Mouse (Mus musculus): ENCODE results near the gene Fance. TPM values are rescaled to one million over a fixed set of nuclear protein-coding genes. Genes with fewer than 3 reads are reported as not detected.

The Fance gene
- polyA plus RNA-seq, 1 experiment from 2014 or later = 37.0 TPM

- H3K4me1 ChIP-seq = peaks cover 36% of the 10 kb centered on the region
- 64% methylated on average over 15 of the region's 15 CpGs for WGBS
- H3K36me3 ChIP-seq = no peaks in the 10 kb centered on the region
- no peak overlapping the region for H3K4me2 ChIP-seq (replicated peaks)
- H3K9me3 ChIP-seq = no peaks in the 10 kb centered on the region
- no peaks in the 10 kb centered on the region for H3K27me3 ChIP-seq
- no peak overlapping the region for H3K4me3 ChIP-seq
- no peak overlapping the region for H3K9ac ChIP-seq
- H3K27ac ChIP-seq = peak overlapping the region; percentile 23; the same call in 1 of the 2 replicates
- no peak for ATAC-seq (ENCODE audit: insufficient number of reproducible peaks, insufficient read depth, low FRiP score, low TSS enrichment)
Measured at GRCm38 (mm10) chr17:28279780-28280422, 33.4 kb upstream of the Fance start.

- Histone ChIP-seq H3K27ac (no peak overlapping the region), H3K36me3 (no peaks in the 10 kb centered on the region), H3K4me2 (replicated peaks) (no peak overlapping the region), H3K4me3 (no peak overlapping the region), H3K9me3 (no peaks in the 10 kb centered on the region), H3K9ac (no peak overlapping the region), H3K4me1 (peaks cover 41% of the 10 kb centered on the region), H3K27me3 (no peaks in the 10 kb centered on the region)
- WGBS = 73% methylated on average over 7 of the region's 7 CpGs
- ATAC-seq (ENCODE audit: insufficient number of reproducible peaks, insufficient read depth, low FRiP score, low TSS enrichment) = no peak
Measured at GRCm38 (mm10) chr17:28280423-28280800, 32.9 kb upstream of the Fance start.

GRCm38 (mm10) chr17:28280831-28281377 is 32.4 kb upstream of the Fance start:
- no peak for ATAC-seq (ENCODE audit: insufficient number of reproducible peaks, insufficient read depth, low FRiP score, low TSS enrichment)
- Histone ChIP-seq H3K9me3 (no peaks in the 10 kb centered on the region), H3K27me3 (no peaks in the 10 kb centered on the region), H3K27ac (no peak overlapping the region), H3K9ac (no peak overlapping the region), H3K4me1 (peaks cover 46% of the 10 kb centered on the region), H3K36me3 (no peaks in the 10 kb centered on the region), H3K4me2 (replicated peaks) (no peak overlapping the region), H3K4me3 (no peak overlapping the region)
- 47% methylated on average over 5 of the region's 5 CpGs for WGBS

- Histone ChIP-seq H3K27ac (no peak overlapping the region), H3K9me3 (no peaks in the 10 kb centered on the region), H3K4me1 (peaks cover 51% of the 10 kb centered on the region), H3K27me3 (no peaks in the 10 kb centered on the region), H3K36me3 (0 out of 2 replicates have a peak, but pooled peaks cover 2% of the 10 kb centered on the region), H3K4me2 (replicated peaks) (no peak overlapping the region), H3K4me3 (no peak overlapping the region), H3K9ac (no peak overlapping the region)
- ATAC-seq (ENCODE audit: insufficient number of reproducible peaks, insufficient read depth, low FRiP score, low TSS enrichment) = no peak
- WGBS = 90% methylated on average over 7 of the region's 7 CpGs
Measured at GRCm38 (mm10) chr17:28281866-28282441, 31.4 kb upstream of the Fance start.

GRCm38 (mm10) chr17:28283199-28283598 is 30.1 kb upstream of the Fance start:
- H3K27me3 ChIP-seq = no peaks in the 10 kb centered on the region
- ATAC-seq (ENCODE audit: insufficient number of reproducible peaks, insufficient read depth, low FRiP score, low TSS enrichment) = no peak
- H3K4me1 ChIP-seq = peaks cover 49% of the 10 kb centered on the region
- H3K9ac ChIP-seq = no peak overlapping the region
- H3K27ac ChIP-seq = no peak overlapping the region
- no peak overlapping the region for H3K4me3 ChIP-seq
- H3K36me3 ChIP-seq = 0 out of 2 replicates have a peak, but pooled peaks cover 5% of the 10 kb centered on the region
- 89% methylated on average over 10 of the region's 10 CpGs for WGBS
- H3K4me2 ChIP-seq (replicated peaks) = no peak overlapping the region
- no peaks in the 10 kb centered on the region for H3K9me3 ChIP-seq

DNA sequence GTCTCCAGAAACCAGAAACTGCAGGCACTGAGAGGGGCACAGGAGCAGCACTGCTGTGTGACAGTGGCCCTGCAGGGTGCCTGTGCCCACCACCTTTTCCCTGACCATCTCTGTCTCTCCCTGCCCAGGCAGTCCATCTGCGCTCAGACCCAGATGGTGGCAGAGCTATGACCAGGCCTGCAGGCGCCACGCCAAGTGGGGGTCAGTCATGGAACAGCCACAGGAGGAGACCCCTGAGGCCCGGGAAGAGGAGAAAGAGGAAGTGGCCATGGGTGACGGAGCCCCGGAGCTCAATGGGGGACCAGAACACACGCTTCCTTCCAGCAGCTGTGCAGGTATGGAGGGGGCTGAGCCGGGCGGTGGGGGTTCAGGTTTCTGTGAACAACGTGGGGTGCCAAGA is 27.2 kb upstream of the Fance start:
- no peaks in the 10 kb centered on the region for H3K27me3 ChIP-seq
- no peak for ATAC-seq (ENCODE audit: insufficient number of reproducible peaks, insufficient read depth, low FRiP score, low TSS enrichment)
- no peak overlapping the region for H3K4me2 ChIP-seq (replicated peaks)
- no peak overlapping the region for H3K27ac ChIP-seq
- WGBS = 81% methylated on average over 10 of the region's 10 CpGs
- 0 out of 2 replicates have a peak, but pooled peaks cover 5% of the 10 kb centered on the region for H3K36me3 ChIP-seq
- H3K4me3 ChIP-seq = no peak overlapping the region
- H3K4me1 ChIP-seq = peaks cover 28% of the 10 kb centered on the region
- H3K9me3 ChIP-seq = no peaks in the 10 kb centered on the region
- H3K9ac ChIP-seq = no peak overlapping the region

DNA sequence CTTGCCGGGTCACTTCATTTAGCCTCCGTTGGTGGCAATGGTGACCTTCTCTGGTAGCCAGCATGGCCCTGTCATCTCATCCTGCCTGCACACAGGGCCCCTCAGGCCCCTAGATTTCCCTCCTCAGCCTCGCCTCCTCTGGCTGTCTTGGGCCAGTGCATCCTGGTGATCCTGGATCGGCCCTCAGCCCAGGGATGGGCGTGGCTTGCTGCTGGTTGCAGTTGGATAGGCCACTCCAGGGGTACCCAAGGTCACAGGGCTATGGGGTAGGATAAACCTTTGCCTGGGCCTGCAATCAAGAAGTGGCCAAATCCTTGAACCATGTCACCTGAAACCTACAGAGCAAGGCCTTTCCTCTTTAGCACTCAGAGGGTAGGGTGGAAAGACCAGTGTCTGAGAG is 26.4 kb upstream of the Fance start:
- WGBS = 46% methylated on average over 5 of the region's 5 CpGs
- Histone ChIP-seq H3K4me1 (peaks cover 27% of the 10 kb centered on the region), H3K36me3 (peaks cover 11% of the 10 kb centered on the region), H3K27me3 (no peaks in the 10 kb centered on the region), H3K9me3 (no peaks in the 10 kb centered on the region), H3K4me2 (replicated peaks) (no peak overlapping the region), H3K4me3 (no peak overlapping the region), H3K27ac (no peak overlapping the region), H3K9ac (no peak overlapping the region; the same call in 1 of the 2 replicates)
- ATAC-seq (ENCODE audit: insufficient number of reproducible peaks, insufficient read depth, low FRiP score, low TSS enrichment) = no peak

DNA sequence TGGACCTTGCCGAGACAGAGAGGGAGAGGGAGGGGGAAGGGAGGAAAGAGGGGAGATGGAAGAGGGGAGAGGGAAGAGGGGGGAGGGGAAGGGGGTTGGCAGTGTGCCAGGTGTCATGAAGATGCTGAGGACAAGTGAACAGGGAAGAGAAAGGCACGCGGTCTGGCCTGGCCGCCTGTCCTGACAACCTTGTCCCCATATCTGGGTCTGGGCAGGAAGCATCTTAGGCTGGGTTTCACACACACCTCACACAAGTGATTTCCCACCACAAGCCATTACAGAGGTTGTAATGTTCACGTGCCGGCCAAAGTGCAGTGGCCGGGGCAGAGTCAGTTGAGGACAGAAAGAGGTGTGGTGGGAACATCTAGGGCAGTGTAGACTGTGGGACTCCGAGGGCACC is 25.7 kb upstream of the Fance start:
- Histone ChIP-seq H3K27me3 (no peaks in the 10 kb centered on the region), H3K36me3 (peaks cover 17% of the 10 kb centered on the region), H3K9me3 (no peaks in the 10 kb centered on the region), H3K4me3 (no peak overlapping the region), H3K27ac (no peak overlapping the region), H3K4me1 (peaks cover 27% of the 10 kb centered on the region), H3K9ac (no peak overlapping the region), H3K4me2 (replicated peaks) (no peak overlapping the region)
- 77% methylated on average over 8 of the region's 8 CpGs for WGBS
- ATAC-seq (ENCODE audit: insufficient number of reproducible peaks, insufficient read depth, low FRiP score, low TSS enrichment) = no peak

DNA sequence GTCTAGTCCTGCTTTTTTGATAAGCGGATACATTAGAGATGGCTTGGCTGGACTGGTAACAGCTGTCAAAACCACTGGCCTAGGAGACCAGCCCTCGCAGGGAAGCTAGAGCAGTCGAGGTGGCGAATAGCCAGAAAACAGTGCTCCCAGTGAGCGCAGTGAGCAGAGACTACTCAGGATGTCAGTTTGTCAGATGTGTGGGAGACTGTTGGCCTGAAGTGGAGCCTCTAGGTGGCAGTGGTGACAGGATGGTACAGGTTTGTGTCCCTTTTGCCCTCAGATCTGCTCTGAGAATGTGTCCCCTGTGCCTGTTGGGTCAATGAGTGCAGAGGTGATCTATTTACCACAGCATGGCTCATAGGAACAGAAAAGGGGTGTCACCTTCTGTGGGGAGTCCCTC is 25.3 kb upstream of the Fance start:
- Histone ChIP-seq H3K4me2 (replicated peaks) (no peak overlapping the region), H3K9me3 (no peaks in the 10 kb centered on the region), H3K27me3 (no peaks in the 10 kb centered on the region), H3K9ac (no peak overlapping the region), H3K4me1 (peaks cover 27% of the 10 kb centered on the region), H3K36me3 (peaks cover 18% of the 10 kb centered on the region), H3K27ac (no peak overlapping the region), H3K4me3 (no peak overlapping the region)
- 62% methylated on average over 5 of the region's 5 CpGs for WGBS
- ATAC-seq (ENCODE audit: insufficient number of reproducible peaks, insufficient read depth, low FRiP score, low TSS enrichment) = no peak

DNA sequence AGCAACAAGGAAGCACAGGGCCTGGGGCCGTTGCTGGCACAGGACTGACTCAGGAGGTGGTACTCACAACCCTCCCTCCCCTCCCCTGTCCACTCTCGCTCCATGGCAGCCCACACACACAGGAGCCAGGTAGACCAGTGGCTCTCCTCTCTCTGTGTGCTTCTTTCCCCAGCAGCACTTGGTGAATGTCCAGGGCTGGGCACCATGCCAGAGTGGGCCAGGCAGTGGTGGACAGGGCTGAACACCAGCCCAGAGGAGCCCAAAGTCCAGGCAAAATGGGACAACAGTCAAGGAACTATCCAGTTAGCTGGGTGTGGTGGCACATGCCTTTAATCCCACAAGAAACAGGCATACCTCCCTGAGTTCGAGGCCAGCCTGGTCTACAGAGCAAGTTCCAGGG is 23.1 kb upstream of the Fance start:
- H3K9ac ChIP-seq = no peak overlapping the region
- no peak overlapping the region for H3K4me2 ChIP-seq (replicated peaks)
- H3K36me3 ChIP-seq = peaks cover 18% of the 10 kb centered on the region
- H3K9me3 ChIP-seq = no peaks in the 10 kb centered on the region
- 75% methylated on average over 3 of the region's 3 CpGs for WGBS
- no peak overlapping the region for H3K4me3 ChIP-seq
- H3K27me3 ChIP-seq = no peaks in the 10 kb centered on the region
- H3K27ac ChIP-seq = no peak overlapping the region
- H3K4me1 ChIP-seq = peaks cover 31% of the 10 kb centered on the region
- ATAC-seq (ENCODE audit: insufficient number of reproducible peaks, insufficient read depth, low FRiP score, low TSS enrichment) = no peak

- 85% methylated on average over 11 of the region's 11 CpGs for WGBS
- Histone ChIP-seq H3K27me3 (no peaks in the 10 kb centered on the region), H3K4me1 (peaks cover 29% of the 10 kb centered on the region), H3K4me2 (replicated peaks) (no peak overlapping the region), H3K27ac (no peak overlapping the region), H3K9me3 (no peaks in the 10 kb centered on the region), H3K4me3 (no peak overlapping the region), H3K9ac (no peak overlapping the region), H3K36me3 (peaks cover 18% of the 10 kb centered on the region)
- no peak for ATAC-seq (ENCODE audit: insufficient number of reproducible peaks, insufficient read depth, low FRiP score, low TSS enrichment)
Measured at GRCm38 (mm10) chr17:28290671-28291070, 22.6 kb upstream of the Fance start.

DNA sequence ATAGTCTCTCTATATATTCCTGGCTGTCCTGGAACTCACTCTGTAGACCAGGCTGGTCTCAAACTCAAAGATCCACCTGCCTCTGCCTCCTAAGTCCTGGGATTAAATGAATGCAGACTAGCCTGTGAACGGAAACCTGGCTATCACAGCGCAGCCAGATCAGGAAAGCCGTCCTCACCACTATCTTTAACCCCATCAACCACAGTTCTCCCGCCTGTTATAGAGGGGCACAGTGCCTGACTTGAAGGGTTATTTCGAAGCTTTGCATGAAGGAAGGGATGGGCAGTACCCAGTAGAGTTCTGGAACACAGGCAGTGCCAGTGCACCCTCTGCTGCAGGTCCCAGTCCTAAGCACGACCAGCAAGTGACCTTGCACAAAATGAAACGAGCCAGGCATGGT is 22.0 kb upstream of the Fance start:
- H3K27me3 ChIP-seq = no peaks in the 10 kb centered on the region
- H3K9me3 ChIP-seq = no peaks in the 10 kb centered on the region
- H3K36me3 ChIP-seq = peaks cover 18% of the 10 kb centered on the region
- H3K4me2 ChIP-seq (replicated peaks) = no peak overlapping the region
- 85% methylated on average over 7 of the region's 7 CpGs for WGBS
- no peak overlapping the region for H3K9ac ChIP-seq
- peaks cover 22% of the 10 kb centered on the region for H3K4me1 ChIP-seq
- no peak for ATAC-seq (ENCODE audit: insufficient number of reproducible peaks, insufficient read depth, low FRiP score, low TSS enrichment)
- H3K27ac ChIP-seq = no peak overlapping the region
- H3K4me3 ChIP-seq = no peak overlapping the region
